Mouse (Mus musculus) adrenal gland, postnatal 4 days (tissue): ENCODE results near the gene Nox3. TPM values are rescaled to one million over a fixed set of nuclear protein-coding genes. Genes with fewer than 3 reads are reported as not detected.

Experiments used
- DNase-seq, 2 experiments: peaks; one replicate each; pipeline ENCODE4 v3.0.0; 2021 to 2022; ENCODE audit warnings: low spot score in 2 of 2, mixed read lengths in 2 of 2
- total RNA-seq, 2 experiments: library from RNA; stranded (reverse); gene quantifications; 2 replicates each; pipeline ENCODE4 v1.2.3; 2021

Nox3 gene
- total RNA-seq, 2 experiments from 2014 or later = not detected

DNA sequence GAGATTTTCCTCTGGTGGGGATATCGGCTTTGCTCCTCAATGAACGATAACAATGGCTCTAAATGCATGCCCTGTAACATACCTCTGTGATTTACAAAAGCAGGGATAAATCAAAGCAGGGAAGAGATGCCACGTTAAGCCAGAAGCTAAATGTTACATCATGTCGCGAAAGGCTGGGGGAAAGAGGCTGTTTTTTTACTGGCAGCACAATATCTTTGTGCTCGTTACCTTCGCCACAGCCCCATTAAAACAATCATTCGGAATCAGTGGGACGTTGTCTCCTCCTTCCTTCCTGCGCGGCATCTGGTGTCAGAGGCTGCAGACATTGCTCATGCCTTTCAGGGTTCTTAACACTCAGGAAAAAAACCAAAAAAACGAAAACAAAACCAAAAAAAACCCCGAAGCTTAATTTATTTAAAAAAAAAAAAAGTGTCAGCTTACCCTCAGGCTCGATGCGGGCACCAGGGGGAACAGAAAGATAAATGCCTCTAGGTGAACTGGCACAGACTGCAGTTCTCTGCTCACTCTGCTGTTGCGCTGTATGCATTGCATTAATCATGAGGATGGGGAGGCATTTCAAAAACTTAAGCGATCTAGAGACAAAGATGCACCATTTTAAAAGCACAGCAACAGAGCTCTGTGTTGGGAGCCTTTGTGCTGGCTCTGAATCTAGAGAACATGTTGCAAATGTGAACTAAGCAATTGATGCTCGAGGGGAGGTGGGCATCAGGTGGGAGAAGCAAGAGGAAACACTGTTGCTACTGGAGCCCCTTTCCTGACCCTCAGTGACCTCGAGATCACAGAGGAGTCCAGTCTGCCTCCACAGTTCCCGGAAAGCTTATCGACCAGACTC, 84.9 kb downstream of the Nox3 start:
- DNase-seq = no peak

DNA sequence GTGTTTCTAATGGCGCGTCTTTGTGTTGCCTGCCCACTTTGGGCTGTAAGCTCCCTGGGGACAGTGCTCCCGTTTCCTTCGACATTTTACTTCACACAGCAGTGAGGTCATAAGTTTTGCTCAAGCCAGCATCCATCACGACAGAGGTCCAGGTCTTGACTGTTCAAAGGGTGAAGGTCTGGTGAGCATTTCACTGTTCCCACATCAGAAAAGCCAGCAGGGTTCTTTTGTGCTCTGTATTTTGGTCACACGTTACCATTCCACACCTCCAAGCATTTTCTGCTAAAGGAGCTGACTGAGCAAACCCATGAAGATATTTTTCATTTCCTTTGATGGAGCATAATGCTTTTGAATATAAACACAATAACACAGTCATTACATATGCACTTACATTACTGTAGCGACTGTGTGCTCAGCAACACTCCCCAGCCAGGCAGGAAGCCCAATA, 85.7 kb downstream of the Nox3 start:
- no peak for DNase-seq

DNA sequence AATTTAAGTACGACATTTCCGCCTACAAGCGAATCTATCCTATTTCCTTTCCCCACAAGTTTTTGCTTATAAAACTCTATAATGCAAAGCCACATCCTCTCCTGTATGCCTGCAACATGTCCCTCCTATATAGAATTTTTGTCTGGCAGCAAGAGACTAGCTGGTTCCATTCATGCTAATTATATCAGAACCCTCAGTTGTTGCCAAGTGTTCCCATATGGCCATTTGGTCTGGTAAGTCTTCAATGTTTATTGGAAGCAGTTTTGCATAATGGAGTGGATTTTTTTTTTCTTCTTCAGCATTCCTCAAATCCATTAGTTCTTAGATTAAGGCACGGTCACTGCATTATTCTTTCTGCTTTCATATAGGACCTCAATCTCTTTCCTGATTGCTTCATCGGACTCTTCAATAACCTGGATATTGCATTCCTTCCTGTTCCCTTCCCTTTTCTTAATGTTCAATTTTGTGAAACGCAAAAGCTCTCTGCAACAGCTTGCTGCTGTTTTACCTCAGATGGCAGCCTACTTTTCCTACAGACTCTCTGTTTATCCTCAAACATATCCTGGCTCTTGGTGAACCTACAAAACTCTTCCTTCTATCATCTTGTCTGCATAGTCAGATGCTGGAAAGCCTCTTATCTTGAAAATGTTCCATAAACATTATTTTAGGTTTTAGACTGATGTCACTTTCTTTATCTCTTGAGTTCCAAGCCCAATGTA, 92.9 kb downstream of the Nox3 start:
- DNase-seq = no peak

DNA sequence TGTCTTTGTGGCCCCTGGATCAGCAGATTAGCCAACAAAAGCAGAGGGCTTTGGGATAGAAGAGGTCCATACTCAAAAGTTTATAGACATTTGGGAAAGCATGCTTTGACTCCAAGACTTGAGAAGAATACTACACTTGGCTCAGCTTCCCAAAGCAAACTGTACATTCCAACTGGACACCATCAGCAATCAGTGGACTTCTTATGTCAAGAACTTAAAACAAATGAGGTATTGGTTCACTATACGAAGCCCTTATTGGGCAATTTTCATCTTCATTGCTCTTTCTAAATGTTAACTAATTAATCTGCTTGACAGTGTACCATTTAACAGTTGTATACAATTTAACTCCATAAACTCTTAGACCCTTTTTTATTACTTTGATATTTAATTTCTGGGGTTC, 97.7 kb downstream of the Nox3 start:
- no peak for DNase-seq

DNA sequence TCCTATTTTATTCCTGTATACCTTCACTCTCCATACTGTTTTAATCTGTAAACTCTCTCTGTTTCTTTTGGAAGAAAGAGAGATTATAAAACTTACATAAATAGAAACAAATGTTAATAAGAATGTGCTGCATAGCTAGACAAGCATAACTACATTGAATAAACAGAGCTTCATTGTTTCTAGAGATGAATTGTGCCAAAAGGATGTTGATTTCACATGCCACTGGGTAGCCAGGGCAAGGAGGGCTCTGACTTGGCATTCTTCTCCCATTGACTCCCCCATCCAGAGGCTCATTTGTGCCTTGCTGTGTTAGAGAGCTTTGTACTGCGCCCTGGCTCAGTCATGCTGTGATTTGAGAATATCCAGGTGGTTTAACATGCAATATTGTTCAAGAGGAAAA, 98.2 kb downstream of the Nox3 start:
- DNase-seq = no peak

DNA sequence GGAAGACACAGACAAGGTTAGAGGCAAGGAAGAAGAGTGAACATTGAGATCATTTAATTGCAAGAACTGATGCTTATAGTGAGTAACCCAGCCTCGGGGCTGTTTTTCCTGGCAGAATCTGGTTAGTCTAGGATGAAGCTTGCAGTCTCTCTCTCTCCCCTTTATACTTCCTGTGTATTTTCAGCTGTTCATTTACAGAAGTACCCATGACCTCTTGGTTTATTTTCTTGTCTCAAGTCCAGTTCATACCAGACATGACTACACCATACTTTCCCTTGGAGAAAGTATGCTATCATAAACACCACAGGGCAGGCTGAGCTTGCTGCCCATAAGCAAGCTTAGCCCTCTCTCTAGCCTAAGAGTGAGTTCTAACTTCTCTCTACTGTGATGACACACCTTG, 98.9 kb downstream of the Nox3 start:
- DNase-seq = no peak

Other genes with a start within 250 kb of the Nox3 start
- gene Cldn20, start 163.7 kb downstream of the Nox3 start, total RNA-seq = under 1 TPM; 0.68 to 0.98 TPM
- 10 to 100 TPM; 12.4 to 13.0 TPM for gene Tfb1m, start 138.5 kb downstream of the Nox3 start, total RNA-seq